Mouse (Mus musculus) myocyte (in vitro differentiated cells): ENCODE results near the gene Zbtb20.

Source experiments
- E2F4 ChIP-seq: IDR thresholded peaks from one replicate; pipeline ENCODE4 v1.6.1; 2011; ENCODE audit warnings: mild to moderate bottlenecking, control low read depth, moderate library complexity; ENCODE audit not compliant: insufficient read depth
- MAX ChIP-seq: IDR thresholded peaks from one replicate; pipeline ENCODE4 v1.6.1; 2011; ENCODE audit warnings: low read depth, mild to moderate bottlenecking, control low read depth
- MYOD1 ChIP-seq, 3 experiments: IDR thresholded peaks; one replicate each; pipeline ENCODE4 v1.6.1; 2011; ENCODE audit warnings: control low read depth in 2 of 3, low read depth in 2 of 3, mild to moderate bottlenecking in 2 of 3, moderate library complexity in 1 of 3; ENCODE audit not compliant: insufficient read length in 2 of 3, control insufficient read depth in 1 of 3
- POLR2A ChIP-seq: IDR thresholded peaks from one replicate; pipeline ENCODE4 v1.6.1; 2011; ENCODE audit warnings: low read depth, mild to moderate bottlenecking, control low read depth, moderate library complexity; ENCODE audit not compliant: insufficient read length
- POLR2AphosphoS2 ChIP-seq: IDR thresholded peaks from one replicate; pipeline ENCODE4 v1.6.1; 2011; ENCODE audit warnings: low read depth, control low read depth; ENCODE audit not compliant: insufficient read length
- TCF3 ChIP-seq: IDR thresholded peaks from one replicate; pipeline ENCODE4 v1.6.1; 2011; ENCODE audit warnings: low read depth, control low read depth; ENCODE audit not compliant: insufficient read length
- USF1 ChIP-seq: IDR thresholded peaks from one replicate; pipeline ENCODE4 v1.6.1; 2011; ENCODE audit warnings: low read depth, mild to moderate bottlenecking, control low read depth, moderate library complexity

DNA sequence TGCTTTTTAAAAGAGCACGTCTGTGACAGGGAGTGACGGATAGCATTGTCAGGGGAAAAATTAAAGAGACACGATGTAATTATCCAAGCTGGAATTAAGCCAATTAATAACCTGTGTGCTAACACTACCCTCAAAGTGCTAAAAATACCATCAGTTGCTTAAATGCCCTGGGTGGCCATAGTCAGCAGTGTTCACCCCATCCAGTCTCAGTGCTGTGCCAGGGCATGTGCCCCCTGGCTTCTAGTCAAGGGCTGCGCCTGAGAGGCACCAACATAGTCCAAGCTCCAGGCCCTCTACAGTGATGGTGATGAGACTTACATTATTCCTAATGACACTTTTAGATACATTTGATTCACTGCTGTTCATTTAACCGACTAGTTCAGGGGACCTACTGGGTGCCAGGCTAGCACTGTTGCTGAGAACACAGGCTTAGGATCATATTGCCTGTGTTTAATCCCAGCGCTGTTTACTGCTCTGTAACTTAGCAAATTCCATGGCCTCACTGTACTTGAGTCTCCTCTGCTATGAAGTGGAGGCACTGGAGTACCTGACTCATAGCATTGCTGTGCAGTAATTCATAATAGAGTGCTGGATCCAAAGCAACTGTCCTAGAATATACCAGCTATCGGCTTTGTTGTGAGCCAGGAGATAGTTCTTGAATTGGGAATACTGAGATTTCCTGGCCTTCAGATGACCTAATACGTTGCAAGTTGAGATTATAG, 624.6 kb downstream of the Zbtb20 start:
- TF ChIP-seq MAX (no peak), POLR2A (no peak), TCF3 (no peak), E2F4 (no peak), USF1 (no peak), MYOD1 (IDR thresholded peaks at IDR 0.05; ENCODE audit: control insufficient read depth in 1 of 3, insufficient read length in 2 of 3, low read depth in 2 of 3) (no peak), POLR2AphosphoS2 (no peak)
